Mouse (Mus musculus): ENCODE measurements at regions not wholly inside any gene's neighbourhood (a gene's known extent, or its start where the extent isn't known, plus 50 kb on each side); places are given as distances from the start of the nearest gene placed in this dataset.

- DNase-seq = no peak
These were observed 67.5 kb downstream of the Lmo4 start for GRCm38 (mm10) chr3:144137483-144137882.

- no peak for DNase-seq
These were observed 68.6 kb downstream of the Lmo4 start for GRCm38 (mm10) chr3:144136432-144136831.

- no peak for DNase-seq
These were observed 69.4 kb downstream of the Lmo4 start for GRCm38 (mm10) chr3:144135646-144136045.

GRCm38 (mm10) chr3:144128042-144128441 is 77.0 kb downstream of the Lmo4 start:
- DNase-seq = no peak

GRCm38 (mm10) chr3:144124353-144124752 is 80.7 kb downstream of the Lmo4 start:
- peak; percentile 38 for DNase-seq

- DNase-seq = no peak
These were observed 81.5 kb downstream of the Lmo4 start for GRCm38 (mm10) chr3:144123361-144124072.

GRCm38 (mm10) chr3:144119076-144119475 is 85.9 kb downstream of the Lmo4 start:
- peak; percentile 17 for DNase-seq

- DNase-seq = no peak
These were observed 91.1 kb downstream of the Lmo4 start for GRCm38 (mm10) chr3:144113672-144114645.

GRCm38 (mm10) chr3:144110331-144111080 is 94.5 kb downstream of the Lmo4 start:
- peak; percentile 31 for DNase-seq

- DNase-seq = no peak
These were observed 95.3 kb downstream of the Lmo4 start for GRCm38 (mm10) chr3:144109769-144110168.

- no peak for DNase-seq
These were observed 96.7 kb downstream of the Lmo4 start for GRCm38 (mm10) chr3:144108310-144108709.

- peak; percentile 26 for DNase-seq
These were observed 97.4 kb downstream of the Lmo4 start for GRCm38 (mm10) chr3:144107664-144108063.

GRCm38 (mm10) chr3:144104366-144104765 is 100.7 kb downstream of the Lmo4 start:
- peak; percentile 24 for DNase-seq

GRCm38 (mm10) chr3:144099444-144099843 is 105.6 kb downstream of the Lmo4 start:
- DNase-seq = no peak

GRCm38 (mm10) chr3:144098762-144099161 is 106.3 kb downstream of the Lmo4 start:
- DNase-seq = no peak

GRCm38 (mm10) chr3:144091231-144091630 is 113.8 kb downstream of the Lmo4 start:
- DNase-seq = no peak

- no peak for DNase-seq
These were observed 115.2 kb downstream of the Lmo4 start for GRCm38 (mm10) chr3:144089790-144090256.

GRCm38 (mm10) chr3:144088261-144088884 is 116.6 kb downstream of the Lmo4 start:
- DNase-seq = no peak

GRCm38 (mm10) chr3:144087771-144088170 is 117.2 kb downstream of the Lmo4 start:
- no peak for DNase-seq

- DNase-seq = no peak
These were observed 118.8 kb downstream of the Lmo4 start for GRCm38 (mm10) chr3:144086176-144086575.

- DNase-seq = no peak
These were observed 125.1 kb downstream of the Lmo4 start for GRCm38 (mm10) chr3:144079960-144080359.

Data from adrenal gland, postnatal 10 days (tissue).